Mouse (Mus musculus) MEL (cell line): Measurements from ENCODE around the gene Yap1. TPM values are rescaled to one million over a fixed set of nuclear protein-coding genes. Genes with fewer than 3 reads are reported as not detected.

ENCODE experiments used
- DNase-seq: peaks from one replicate; pipeline ENCODE4 v3.0.0; 2011; ENCODE audit warnings: low read depth, low spot score
- H3K27ac ChIP-seq: 2 replicates; pipeline ENCODE4 v1.5.1; 2012; ENCODE audit warnings: low read depth, mild to moderate bottlenecking, control low read depth, low read length, moderate library complexity; ENCODE audit not compliant: control insufficient read depth
- H3K27me3 ChIP-seq, 2 experiments: fragments of 150-350 bp in 1 of 2; sonication (generic) in 1 of 2; 2 replicates each; pipeline ENCODE4 v1.6.1; 2012; ENCODE audit warnings: low read length in 2 of 2, mild to moderate bottlenecking in 2 of 2, improper control_type of control experiment in 1 of 2, moderate library complexity in 1 of 2; ENCODE audit not compliant: insufficient read depth in 2 of 2, control insufficient read depth in 1 of 2
- H3K36me3 ChIP-seq, 2 experiments: 2 replicates each; pipeline ENCODE4 v1.6.1; 2012 to 2014; ENCODE audit warnings: low read length in 2 of 2, improper control_type of control experiment in 1 of 2, inconsistent platforms in 1 of 2, mild to moderate bottlenecking in 1 of 2; ENCODE audit not compliant: insufficient read depth in 2 of 2, control insufficient read depth in 1 of 2
- H3K4me1 ChIP-seq, 2 experiments: fragments of 150-350 bp in 1 of 2; sonication (generic) in 1 of 2; 2 replicates each; pipeline ENCODE4 v1.6.1; 2012; ENCODE audit warnings: low read length in 2 of 2, improper control_type of control experiment in 1 of 2, mild to moderate bottlenecking in 1 of 2; ENCODE audit not compliant: insufficient read depth in 2 of 2, control insufficient read depth in 1 of 2
- H3K4me3 ChIP-seq, 2 experiments: fragments of 150-350 bp in 1 of 2; sonication (generic) in 1 of 2; 2 replicates each; pipeline ENCODE4 v1.5.1; 2012; ENCODE audit warnings: low read depth in 2 of 2, low read length in 2 of 2, mild to moderate bottlenecking in 2 of 2, moderate library complexity in 2 of 2, control low read depth in 1 of 2, improper control_type of control experiment in 1 of 2; ENCODE audit not compliant: control insufficient read depth in 1 of 2, insufficient read depth in 1 of 2
- H3K79me2 ChIP-seq: 2 replicates; pipeline ENCODE4 v1.6.1; 2012; ENCODE audit warnings: mild to moderate bottlenecking, low read length, moderate library complexity; ENCODE audit not compliant: control insufficient read depth, poor library complexity, insufficient read depth
- H3K9ac ChIP-seq: 2 replicates; pipeline ENCODE4 v1.6.1; 2012; ENCODE audit warnings: low read depth, mild to moderate bottlenecking, control low read depth, low read length, moderate library complexity; ENCODE audit not compliant: control insufficient read depth, poor library complexity, severe bottlenecking
- H3K9me3 ChIP-seq: fragments of 150-350 bp; sonication (generic); replicated peaks from 2 replicates; pipeline ENCODE4 v1.6.1; 2012; ENCODE audit warnings: mild to moderate bottlenecking, low read length, improper control_type of control experiment, moderate library complexity; ENCODE audit not compliant: insufficient read depth
- BHLHE40 ChIP-seq: IDR thresholded peaks from 2 replicates; pipeline ENCODE4 v1.6.1; 2012; ENCODE audit warnings: low read depth, mild to moderate bottlenecking, inconsistent platforms, low read length, improper control_type of control experiment, borderline replicate concordance
- CHD1 ChIP-seq: IDR thresholded peaks from 2 replicates; pipeline ENCODE4 v1.6.1; 2012; ENCODE audit warnings: low read depth, mild to moderate bottlenecking, inconsistent platforms, low read length, improper control_type of control experiment
- CTCF ChIP-seq, 3 experiments: IDR thresholded peaks in 2 of 3; conservative IDR thresholded peaks in 1 of 3; 2 replicates each; pipeline ENCODE4 v1.5.1; 2011 to 2012; ENCODE audit warnings: low read length in 3 of 3, low read depth in 2 of 3, mild to moderate bottlenecking in 2 of 3, improper control_type of control experiment in 1 of 3, inconsistent platforms in 1 of 3, mixed read lengths in 1 of 3, moderate library complexity in 1 of 3; ENCODE audit not compliant: control insufficient read depth in 1 of 3, insufficient read depth in 1 of 3, poor library complexity in 1 of 3, severe bottlenecking in 1 of 3
- E2F4 ChIP-seq: IDR thresholded peaks from 2 replicates; pipeline ENCODE4 v1.6.1; 2011; ENCODE audit warnings: low read depth, low read length, improper control_type of control experiment, borderline replicate concordance
- ELF1 ChIP-seq: IDR thresholded peaks from 2 replicates; pipeline ENCODE4 v1.6.1; 2014; ENCODE audit warnings: low read depth, mild to moderate bottlenecking, inconsistent platforms, low read length, improper control_type of control experiment, moderate library complexity
- EP300 ChIP-seq, 2 experiments: IDR thresholded peaks; 2 replicates each; pipeline ENCODE4 v1.6.1; 2011; ENCODE audit warnings: improper control_type of control experiment in 2 of 2, low read length in 2 of 2, low read depth in 1 of 2, mild to moderate bottlenecking in 1 of 2
- GATA1 ChIP-seq: IDR thresholded peaks from 2 replicates; pipeline ENCODE4 v1.6.1; 2011; ENCODE audit warnings: low read depth, low read length, improper control_type of control experiment
- HCFC1 ChIP-seq: IDR thresholded peaks from 2 replicates; pipeline ENCODE4 v1.6.1; 2012; ENCODE audit warnings: low read depth, mild to moderate bottlenecking, inconsistent platforms, low read length, improper control_type of control experiment, moderate library complexity
- KAT2A ChIP-seq: conservative IDR thresholded peaks from 2 replicates; pipeline ENCODE4 v1.6.1; 2012; ENCODE audit warnings: low read depth, low read length, improper control_type of control experiment, inconsistent platforms
- MAFK ChIP-seq: IDR thresholded peaks from 2 replicates; pipeline ENCODE4 v1.6.1; 2011; ENCODE audit warnings: low read depth, mild to moderate bottlenecking, low read length, improper control_type of control experiment, borderline replicate concordance
- MAZ ChIP-seq: IDR thresholded peaks from 2 replicates; pipeline ENCODE4 v1.6.1; 2012; ENCODE audit warnings: low read depth, mild to moderate bottlenecking, inconsistent platforms, low read length, improper control_type of control experiment
- MXI1 ChIP-seq: IDR thresholded peaks from 2 replicates; pipeline ENCODE4 v1.6.1; 2011; ENCODE audit warnings: mild to moderate bottlenecking, low read depth, low read length, improper control_type of control experiment
- MYB ChIP-seq: IDR thresholded peaks from 2 replicates; pipeline ENCODE4 v1.6.1; 2011; ENCODE audit warnings: mild to moderate bottlenecking, low read depth, low read length, improper control_type of control experiment
- MYC ChIP-seq: IDR thresholded peaks from 2 replicates; pipeline ENCODE4 v1.6.1; 2011; ENCODE audit warnings: low read depth, mild to moderate bottlenecking, low read length, improper control_type of control experiment, moderate library complexity
- NELFE ChIP-seq: IDR thresholded peaks from 2 replicates; pipeline ENCODE4 v1.6.1; 2011; ENCODE audit warnings: low read depth, low read length, improper control_type of control experiment
- POLR2AphosphoS5 ChIP-seq: IDR thresholded peaks from 2 replicates; pipeline ENCODE4 v1.6.1; 2012; ENCODE audit warnings: low read depth, borderline replicate concordance, mild to moderate bottlenecking, inconsistent platforms, low read length, moderate library complexity, mixed read lengths
- RAD21 ChIP-seq: IDR thresholded peaks from 2 replicates; pipeline ENCODE4 v1.6.1; 2011; ENCODE audit warnings: mild to moderate bottlenecking, low read depth, low read length, improper control_type of control experiment
- RCOR1 ChIP-seq: IDR thresholded peaks from 2 replicates; pipeline ENCODE4 v1.6.1; 2012; ENCODE audit warnings: low read depth, mild to moderate bottlenecking, inconsistent platforms, low read length, improper control_type of control experiment
- SMC3 ChIP-seq: IDR thresholded peaks from 2 replicates; pipeline ENCODE4 v1.6.1; 2011; ENCODE audit warnings: low read depth, low read length, improper control_type of control experiment
- TBP ChIP-seq: IDR thresholded peaks from 2 replicates; pipeline ENCODE4 v1.8.0; 2011; ENCODE audit warnings: low read depth, low read length, improper control_type of control experiment
- TCF12 ChIP-seq: IDR thresholded peaks from 2 replicates; pipeline ENCODE4 v1.6.1; 2014; ENCODE audit warnings: low read depth, mild to moderate bottlenecking, inconsistent platforms, low read length, improper control_type of control experiment, moderate library complexity
- UBTF ChIP-seq: IDR thresholded peaks from 2 replicates; pipeline ENCODE4 v1.6.1; 2012; ENCODE audit warnings: low read depth, mild to moderate bottlenecking, inconsistent platforms, low read length, improper control_type of control experiment, moderate library complexity, borderline replicate concordance; ENCODE audit not compliant: insufficient read depth
- USF1 ChIP-seq: IDR thresholded peaks from 2 replicates; pipeline ENCODE4 v1.6.1; 2014; ENCODE audit warnings: low read depth, mild to moderate bottlenecking, inconsistent platforms, low read length, improper control_type of control experiment, moderate library complexity
- ZC3H11A ChIP-seq: IDR thresholded peaks from 2 replicates; pipeline ENCODE4 v1.6.1; 2012; ENCODE audit warnings: low read depth, mild to moderate bottlenecking, inconsistent platforms, low read length, improper control_type of control experiment
- ZMIZ1 ChIP-seq: IDR thresholded peaks from 2 replicates; pipeline ENCODE4 v1.6.1; 2012; ENCODE audit warnings: low read depth, mild to moderate bottlenecking, inconsistent platforms, low read length, improper control_type of control experiment, moderate library complexity
- ZNF384 ChIP-seq: IDR thresholded peaks from 2 replicates; pipeline ENCODE4 v1.6.1; 2012; ENCODE audit warnings: low read depth, mild to moderate bottlenecking, inconsistent platforms, low read length, improper control_type of control experiment
- polyA plus RNA-seq, 2 experiments: library from polyadenylated mRNA; stranded (reverse) in 1 of 2; unstranded in 1 of 2; fragments of >175 nt in 1 of 2; fragments of >200 nt in 1 of 2; gene quantifications; 2 replicates each; pipeline versions ENCODE4 v1.2.1 to v1.2.4; 2012; ENCODE audit warnings: low replicate concordance in 2 of 2, low read depth in 1 of 2; ENCODE audit not compliant: insufficient read length in 2 of 2, insufficient read depth in 1 of 2, missing spikeins in 1 of 2
- total RNA-seq: library from RNA; depleted of rRNA; stranded (reverse); fragments of 300-350 nt; gene quantifications from 2 replicates; pipeline ENCODE4 v1.2.3, GENCODE M21; 2012

The Yap1 gene
- total and polyA plus RNA-seq, 3 experiments: not detected

- DNase-seq: no peak
- H3K9me3 ChIP-seq: no peaks in the 10 kb centered on the region
- no peaks in the 10 kb centered on the region for H3K79me2 ChIP-seq
- TF ChIP-seq NELFE: no peak
- TF ChIP-seq MXI1: no peak
- no peak for TF ChIP-seq CTCF (IDR thresholded peaks at IDR 0.05 in 2 of 3, conservative IDR thresholded peaks at IDR 0.05 in 1 of 3; ENCODE audit: control insufficient read depth in 1 of 3, insufficient read depth in 1 of 3, low read depth in 2 of 3, low read length in 3 of 3, poor library complexity in 1 of 3, severe bottlenecking in 1 of 3)
- TF ChIP-seq ZC3H11A: no peak
- TF ChIP-seq E2F4: no peak
- no peak for TF ChIP-seq TBP
- no peak for TF ChIP-seq GATA1
- no peak for TF ChIP-seq MYC
- no peak for TF ChIP-seq USF1
- no peak for TF ChIP-seq MYB
- no peak for TF ChIP-seq POLR2AphosphoS5
- no peak for TF ChIP-seq ZMIZ1
- TF ChIP-seq RCOR1: no peak
- no peak for TF ChIP-seq ELF1
- TF ChIP-seq CHD1: no peak
- no peak for TF ChIP-seq BHLHE40
- TF ChIP-seq EP300 (IDR thresholded peaks at IDR 0.05; ENCODE audit: low read depth in 1 of 2, low read length in 2 of 2): no peak
- TF ChIP-seq MAZ: no peak
- no peak overlapping the region for H3K9ac ChIP-seq
- no peak overlapping the region for H3K27ac ChIP-seq
- H3K27me3 ChIP-seq: peaks cover 0 to 1% of the 10 kb centered on the region in 2 experiments; a peak in 3 of 4 replicates
- H3K4me3 ChIP-seq: no peak overlapping the region
- no peaks in the 10 kb centered on the region for H3K4me1 ChIP-seq
- H3K36me3 ChIP-seq: no peaks in the 10 kb centered on the region
These were observed 25.1 kb downstream of the Yap1 start for GRCm38 (mm10) chr9:7979153-7979916.

GRCm38 (mm10) chr9:7978502-7978901 lies 25.9 kb downstream of the Yap1 start:
- Histone ChIP-seq H3K79me2 (no peaks in the 10 kb centered on the region), H3K9me3 (no peaks in the 10 kb centered on the region), H3K27ac (no peak overlapping the region), H3K4me1 (no peaks in the 10 kb centered on the region), H3K27me3 (no peaks in the 10 kb centered on the region; a peak in 2 of 4 replicates), H3K9ac (no peak overlapping the region), H3K4me3 (no peak overlapping the region), H3K36me3 (no peaks in the 10 kb centered on the region)
- peak; percentile 17 for DNase-seq
- TF ChIP-seq ZMIZ1 (no peak), KAT2A (no peak), TCF12 (no peak), RAD21 (peak; percentile 46), MXI1 (no peak), BHLHE40 (no peak), UBTF (no peak), CTCF (IDR thresholded peaks at IDR 0.05 in 2 of 3, conservative IDR thresholded peaks at IDR 0.05 in 1 of 3; ENCODE audit: control insufficient read depth in 1 of 3, insufficient read depth in 1 of 3, low read depth in 2 of 3, low read length in 3 of 3, poor library complexity in 1 of 3, severe bottlenecking in 1 of 3) (peak in 2 of 3 experiments; percentile 41 to 51; a peak in 5 of 6 replicates), MYC (no peak), ZNF384 (no peak), MAFK (no peak), MAZ (no peak), POLR2AphosphoS5 (no peak), SMC3 (peak; percentile 49), HCFC1 (no peak)
